Mouse (Mus musculus) adrenal gland (tissue): ENCODE results near the gene Cldn5.

Experiments used
- intact Hi-C: fragments of 180-260 bp; cut with DNase I; formaldehyde crosslinking; loops from one replicate; pipeline ENCODE4 v1.15.1; 2025
- long read RNA-seq, 2 experiments: library from polyadenylated mRNA; unstranded; transcript quantifications; one replicate each; pipeline ENCODE4 v2.0.0; 2020; ENCODE audit warnings: borderline replicate concordance in 1 of 2; ENCODE audit not compliant: insufficient replicate concordance in 1 of 2

Cldn5 gene
- long read RNA-seq, experiment 1, transcript Cldn5-201 (1 exons, 1,416 nt): major isoform, 38 of 38 reads
- long read RNA-seq, experiment 1, partial matches to known transcripts: 0 of 38 reads
- long read RNA-seq, experiment 1, other reads (novel, unspliced or antisense): 0 of 38 reads
- long read RNA-seq, experiment 2, transcript Cldn5-201 (1 exons, 1,416 nt): major isoform, 21 of 21 reads
- long read RNA-seq, experiment 2, partial matches to known transcripts: 0 of 21 reads
- long read RNA-seq, experiment 2, other reads (novel, unspliced or antisense): 0 of 21 reads

DNA sequence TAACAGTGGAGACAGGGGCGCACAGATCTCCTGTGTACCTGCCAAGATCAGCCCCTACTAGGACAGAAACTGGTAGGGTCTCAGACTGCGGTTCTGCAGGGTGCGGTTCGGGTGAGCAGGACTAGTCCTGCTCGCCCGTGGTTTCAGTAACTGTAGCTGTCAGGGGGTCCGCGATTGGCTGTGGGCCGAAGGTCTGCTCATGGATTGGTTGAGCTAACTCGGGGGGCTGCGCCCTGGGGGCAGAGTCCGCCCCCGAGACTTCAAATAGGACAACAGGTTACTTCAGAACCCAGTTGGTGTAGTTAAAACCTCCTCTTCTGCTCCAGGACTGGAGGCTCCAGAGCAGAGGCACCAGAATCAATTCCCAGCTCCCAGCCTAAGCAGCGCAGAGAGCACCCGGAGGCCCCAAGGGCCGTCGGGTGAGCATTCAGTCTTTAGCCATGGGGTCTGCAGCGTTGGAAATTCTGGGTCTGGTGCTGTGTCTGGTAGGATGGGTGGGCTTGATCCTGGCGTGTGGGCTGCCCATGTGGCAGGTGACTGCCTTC is at the start of gene Cldn5:
TSS of gene Cldn5 (plus strand) at position 292 of the 545 bp plus-strand sequence.
- intact Hi-C loops: no loop called here

DNA sequence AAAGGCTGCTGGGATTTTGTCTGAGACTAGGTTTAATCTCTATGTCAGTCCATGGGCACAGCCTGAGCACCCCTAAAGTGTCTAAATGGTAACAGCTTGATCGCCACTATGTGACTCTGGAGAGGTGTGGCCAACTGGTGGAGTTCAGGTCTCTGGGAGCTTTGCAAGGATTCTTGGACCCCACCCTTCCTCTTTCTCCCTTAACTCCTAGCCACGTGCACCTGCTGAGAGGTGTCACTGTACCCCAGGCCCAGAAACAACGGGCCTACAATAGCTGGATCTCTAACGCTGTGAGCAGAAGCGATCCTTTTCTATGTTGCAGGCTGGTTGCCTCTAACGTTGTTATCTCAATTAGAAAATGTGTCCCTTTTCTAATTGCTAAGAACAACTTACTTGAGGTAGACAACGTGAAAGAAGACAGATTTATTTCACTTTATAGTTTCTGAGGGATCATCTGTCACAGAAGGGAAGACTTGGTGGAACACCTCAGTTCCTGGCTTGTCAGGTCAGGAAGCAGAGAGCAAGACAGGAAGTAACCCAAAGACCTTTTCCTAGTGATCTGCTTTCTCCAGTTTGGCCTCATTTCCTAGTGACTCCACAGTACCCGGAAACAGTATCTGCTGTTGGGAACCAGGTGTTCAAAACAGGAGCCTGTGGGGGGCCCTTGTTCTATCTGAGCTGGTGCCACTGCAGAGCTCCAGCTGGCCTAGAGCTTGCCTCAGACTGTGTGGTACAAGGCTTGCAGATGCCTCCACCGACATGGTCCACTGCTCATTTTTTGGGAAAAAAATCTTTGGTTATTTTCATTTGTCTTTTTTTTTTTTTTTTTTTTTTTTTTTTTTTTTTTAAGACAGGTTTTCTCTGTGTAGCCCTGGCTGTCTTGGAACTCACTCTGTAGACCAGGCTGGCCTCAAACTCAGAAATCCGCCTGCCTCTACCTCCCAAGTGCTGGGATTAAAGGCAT is 48.8 kb upstream of the Cldn5 start:
- intact Hi-C loops: no loop called here

DNA sequence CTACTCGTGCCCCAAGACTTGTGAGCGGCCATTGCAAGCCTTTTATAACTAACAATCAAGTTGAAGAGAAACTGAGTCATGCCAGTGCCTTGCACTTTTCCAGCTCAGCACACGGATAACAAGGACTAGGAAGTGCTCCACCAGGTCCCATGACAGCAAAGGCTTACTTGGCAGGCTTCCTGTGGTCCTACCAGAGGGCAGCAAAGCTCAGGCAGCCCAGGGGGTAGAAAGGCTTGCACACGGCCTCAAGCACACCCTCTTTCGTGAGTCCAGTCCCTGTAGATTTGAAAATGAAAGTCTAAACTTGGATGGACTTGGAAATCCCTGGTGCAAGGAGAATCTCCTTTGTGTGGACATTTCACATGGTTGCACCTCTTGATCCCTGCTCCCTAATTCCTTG is 47.5 kb upstream of the Cldn5 start:
- intact Hi-C loops: no loop called here

DNA sequence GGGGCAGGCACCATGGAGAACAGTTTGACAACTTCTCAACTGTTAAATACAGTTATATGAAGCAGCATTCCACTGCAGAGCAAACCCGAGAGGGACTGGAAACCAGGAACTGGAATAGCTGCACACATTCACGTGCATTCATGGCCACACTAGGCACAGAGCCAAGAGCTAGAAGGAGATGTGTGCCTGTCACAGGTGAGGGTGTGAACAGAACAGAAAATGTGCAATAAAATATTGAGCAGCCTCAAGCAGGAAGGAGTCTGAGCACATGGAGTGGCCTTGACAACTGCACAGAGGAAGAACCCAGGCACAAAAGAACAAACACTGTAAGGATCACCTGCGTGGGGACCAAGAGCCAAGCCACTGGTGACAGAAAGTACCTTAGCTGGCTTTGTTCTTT is 46.0 kb upstream of the Cldn5 start:
- intact Hi-C loops: no loop called here

DNA sequence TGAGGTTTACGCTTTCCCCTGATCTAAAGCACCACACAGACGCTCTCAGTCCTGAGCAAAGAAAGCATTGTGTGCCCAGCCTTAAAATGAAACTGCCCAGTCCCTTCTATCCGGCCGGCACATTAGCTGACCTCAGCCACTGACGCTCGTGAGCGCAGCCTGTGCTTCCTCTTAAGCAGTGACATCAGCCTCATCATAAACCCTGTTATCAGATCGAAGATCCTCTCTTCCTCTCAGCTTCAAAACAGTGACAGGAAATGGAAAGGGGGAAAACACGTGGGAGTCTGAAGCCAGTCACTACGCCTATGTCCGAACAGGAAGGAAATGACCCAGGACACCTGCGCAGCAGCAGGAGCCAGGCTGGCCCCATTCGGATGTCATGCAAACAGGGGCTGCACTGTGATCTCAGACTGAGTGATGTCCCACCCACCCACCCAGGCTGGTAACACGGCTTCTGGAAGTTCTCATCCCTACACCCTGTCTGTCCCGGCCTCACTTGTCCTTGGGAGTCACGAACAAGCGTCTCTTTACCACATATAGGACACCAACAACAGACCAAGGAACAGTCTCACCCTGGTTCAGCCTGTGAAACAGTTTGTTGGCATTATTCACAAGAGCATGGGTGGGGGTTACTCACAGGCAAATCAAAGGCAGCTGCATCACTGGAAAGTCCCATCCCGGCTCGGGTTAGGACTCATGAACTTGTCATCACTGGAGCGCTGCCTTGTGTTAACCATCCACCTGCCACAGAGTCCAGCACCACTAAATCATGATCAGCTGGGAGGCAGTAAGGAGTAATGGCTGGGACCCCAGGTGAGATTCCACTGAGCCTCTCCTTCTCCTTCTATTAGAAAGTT is 43.3 kb upstream of the Cldn5 start:
- intact Hi-C loops: no loop called here

DNA sequence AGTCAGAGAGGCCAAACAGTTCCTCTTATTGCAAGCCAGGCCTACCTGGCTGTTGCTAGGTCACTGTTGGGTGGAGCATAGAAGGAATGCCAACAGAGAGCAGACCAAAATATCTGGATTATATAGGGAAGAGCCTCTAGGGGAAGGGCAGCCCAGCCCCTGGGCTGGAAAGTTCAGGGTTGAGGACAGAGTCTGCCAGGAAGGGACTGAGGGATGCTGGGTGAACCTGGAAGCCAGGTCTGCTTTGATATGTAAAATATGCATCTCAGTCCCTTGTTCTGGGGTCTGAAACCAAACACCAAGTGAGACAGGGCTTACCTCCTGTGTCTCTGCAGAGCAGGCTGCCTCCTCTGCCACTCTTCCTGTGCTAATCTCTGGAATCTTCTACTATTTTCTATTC is 38.3 kb upstream of the Cldn5 start:
- intact Hi-C loops: no loop called here

DNA sequence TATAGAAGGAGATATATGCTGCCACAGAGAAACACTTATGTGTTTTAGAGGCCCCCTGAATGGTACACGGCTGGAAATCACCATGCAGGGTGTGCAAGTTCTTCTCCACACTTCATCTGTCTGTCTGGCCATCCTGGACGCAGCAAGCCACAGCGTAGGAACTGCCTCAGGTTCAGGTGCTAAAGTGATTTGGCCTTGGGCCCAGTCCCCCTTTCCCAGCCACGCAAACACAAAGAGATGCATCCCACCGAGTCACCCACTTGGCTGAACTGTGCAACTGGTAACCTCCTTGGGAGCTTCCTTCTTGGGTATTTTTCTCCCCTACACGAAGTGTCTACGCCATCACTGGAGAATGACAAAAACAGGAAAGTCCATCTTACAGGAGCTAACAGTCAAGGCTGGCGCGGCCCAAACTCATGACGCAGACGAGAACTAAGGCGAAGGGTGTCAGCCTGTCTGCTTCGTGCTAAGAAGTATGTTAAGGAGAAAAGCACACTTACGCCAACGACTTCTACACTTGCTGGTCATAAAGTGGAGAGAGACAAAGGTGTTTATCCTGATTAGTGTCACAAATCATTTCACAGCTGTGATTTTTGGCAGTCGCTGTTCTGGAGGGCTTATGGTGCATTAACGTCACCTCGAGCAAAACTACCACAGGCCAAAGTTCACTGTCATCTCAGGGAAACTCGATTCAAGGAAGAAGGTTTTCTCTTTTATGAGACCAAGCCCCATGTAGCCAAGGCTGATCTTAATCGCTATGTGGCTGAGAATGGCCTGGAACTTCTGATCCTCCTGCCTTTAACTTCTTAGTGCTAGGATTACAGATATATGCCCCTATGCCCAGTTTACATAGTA is 30.2 kb upstream of the Cldn5 start:
- intact Hi-C loops: no loop called here

DNA sequence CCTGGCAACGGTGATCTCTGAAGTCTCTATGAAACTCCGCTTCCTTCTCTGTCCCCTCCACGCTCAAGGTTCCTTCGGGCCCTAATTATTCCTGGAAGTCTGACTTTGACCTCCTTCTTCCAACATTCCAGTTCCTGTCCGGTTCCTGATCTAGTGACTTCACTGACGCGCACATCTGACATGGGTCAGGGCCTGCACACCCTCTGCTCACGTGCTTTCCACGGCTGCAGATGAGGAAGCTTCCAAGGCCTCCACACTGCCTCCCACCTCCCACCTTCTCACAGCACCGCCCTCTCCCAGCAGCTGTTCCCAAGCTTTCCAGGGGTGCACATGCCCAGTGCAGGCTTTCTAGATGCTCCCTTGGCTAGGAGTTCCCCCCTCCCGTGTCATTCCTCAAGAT is 25.5 kb upstream of the Cldn5 start:
- intact Hi-C loops: no loop called here

DNA sequence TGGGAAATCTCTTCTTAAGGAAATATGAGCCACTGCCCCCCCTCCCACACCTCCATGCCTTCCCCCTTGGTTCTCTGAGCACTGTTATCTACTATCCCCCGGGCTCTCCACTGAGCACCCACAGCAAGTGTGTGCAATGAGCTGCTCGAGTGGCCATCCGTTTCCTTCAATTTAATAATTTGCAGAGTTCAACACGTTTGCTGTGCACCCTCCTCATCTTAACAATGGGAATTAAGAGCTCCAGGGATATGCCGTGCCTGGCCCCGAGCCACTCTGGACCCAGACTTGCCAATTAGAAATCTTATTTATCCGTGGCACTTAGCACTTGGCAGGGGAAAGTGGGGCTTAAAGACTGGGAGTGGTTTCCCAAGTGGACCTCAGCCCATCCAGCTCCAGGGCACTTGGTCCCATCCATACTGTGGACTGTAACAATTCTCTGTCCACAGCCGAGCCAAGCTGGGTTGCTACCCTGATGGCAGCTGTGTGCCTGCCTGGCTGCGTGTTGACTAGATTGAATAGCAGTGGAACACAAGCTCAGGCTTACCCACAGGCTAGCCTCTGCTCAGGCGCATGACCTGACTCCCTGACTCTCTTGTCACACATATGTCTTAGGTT is 24.7 kb upstream of the Cldn5 start:
- intact Hi-C loops: no loop called here

DNA sequence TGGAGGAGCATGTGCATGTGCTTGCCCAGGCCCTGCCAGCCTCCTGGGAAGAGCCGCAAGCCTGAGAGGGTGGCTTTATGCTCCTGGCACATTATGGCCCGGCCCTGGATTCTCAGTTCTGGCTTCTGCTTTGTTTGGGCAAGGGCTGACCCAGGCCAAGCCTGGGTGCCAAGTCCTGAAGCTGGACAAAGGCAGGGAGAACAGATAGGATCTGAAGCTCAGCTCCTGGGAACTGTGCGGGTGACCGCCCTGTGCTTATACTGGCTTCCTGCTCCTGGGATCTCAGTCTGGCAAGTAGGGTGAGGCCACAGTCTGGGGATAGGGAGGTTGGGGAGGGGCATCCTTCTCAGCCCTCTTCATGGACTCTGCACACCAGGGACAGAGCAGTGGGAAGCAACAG is 14.9 kb upstream of the Cldn5 start:
- intact Hi-C loops: no loop called here

DNA sequence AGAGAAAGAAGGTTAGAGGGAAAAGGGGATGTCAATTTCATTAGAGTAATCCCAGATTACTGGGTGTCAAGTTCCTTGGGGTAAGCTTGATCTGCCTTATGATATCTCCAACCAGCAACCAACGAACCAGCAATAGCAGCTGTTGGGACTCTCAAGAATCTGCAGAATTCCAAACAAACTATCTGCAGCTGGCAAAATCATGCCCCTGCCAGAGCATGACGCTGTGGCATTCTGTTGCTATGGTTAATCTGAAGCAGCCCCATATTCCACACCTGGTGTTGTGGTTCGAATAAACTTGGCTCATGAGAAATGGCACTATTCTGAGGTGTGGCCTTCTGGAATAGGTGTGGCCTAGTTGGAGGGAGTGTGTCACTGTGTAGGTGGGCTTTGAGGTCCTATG is 13.7 kb upstream of the Cldn5 start:
- intact Hi-C loops: no loop called here

DNA sequence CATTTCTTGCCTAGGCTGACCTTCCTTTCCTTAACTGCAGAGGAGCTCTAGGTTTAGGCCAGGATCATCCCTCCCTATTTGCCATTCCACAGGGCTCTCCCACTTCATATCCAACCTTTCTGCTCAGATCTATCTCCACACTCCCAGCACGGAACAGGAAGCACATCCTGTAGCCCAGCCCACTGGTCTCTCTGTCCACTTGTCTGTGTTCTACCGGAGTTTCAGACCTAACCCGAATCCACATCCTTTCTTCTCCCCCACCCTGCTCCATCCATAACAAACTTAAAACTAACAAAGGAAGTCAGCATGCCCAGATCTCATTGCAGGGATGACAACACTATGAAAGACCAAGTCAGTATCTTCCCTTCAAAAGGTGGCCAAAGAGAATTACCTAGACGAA is 10.3 kb upstream of the Cldn5 start:
- intact Hi-C loops: no loop called here

DNA sequence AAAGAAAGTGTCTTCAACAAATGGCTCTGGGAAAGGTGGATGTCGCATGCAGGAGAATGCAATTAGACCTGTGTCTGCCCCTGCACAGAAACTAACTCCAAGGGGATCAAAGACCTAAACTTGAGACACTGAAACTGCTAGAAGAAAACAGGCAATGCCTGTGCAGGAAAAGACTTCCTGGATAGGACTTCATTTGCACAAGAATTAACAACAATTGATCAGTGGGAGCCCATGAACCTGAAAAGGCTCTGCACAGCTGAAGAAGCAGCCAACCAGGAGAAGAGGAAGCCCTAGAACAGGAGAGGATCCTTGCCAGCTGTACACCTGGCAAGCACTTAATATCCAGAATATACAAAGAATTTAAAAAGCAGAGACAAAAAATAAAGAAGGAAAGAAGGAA is 7.1 kb upstream of the Cldn5 start:
- intact Hi-C loops: no loop called here

DNA sequence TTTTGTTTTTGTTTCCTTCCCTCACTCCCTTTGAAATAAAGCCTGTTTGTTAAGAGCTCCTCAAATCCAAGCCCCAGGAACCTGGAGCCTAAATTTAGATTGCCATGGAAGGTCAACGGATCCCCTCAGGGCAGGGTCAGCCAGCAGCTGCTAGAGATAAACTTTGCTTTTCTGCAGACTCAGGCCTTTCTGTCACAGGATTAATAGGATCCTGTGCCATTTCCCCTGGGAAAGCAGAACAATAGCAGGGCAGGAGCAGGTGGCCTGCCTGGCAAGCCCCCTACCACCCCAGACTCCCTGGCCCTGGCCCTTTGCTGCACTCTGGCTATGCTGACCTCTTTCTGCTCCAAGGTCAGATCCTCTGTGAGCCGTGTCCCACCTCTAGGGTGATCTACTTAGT is 2.7 kb upstream of the Cldn5 start:
- intact Hi-C loops: no loop called here

DNA sequence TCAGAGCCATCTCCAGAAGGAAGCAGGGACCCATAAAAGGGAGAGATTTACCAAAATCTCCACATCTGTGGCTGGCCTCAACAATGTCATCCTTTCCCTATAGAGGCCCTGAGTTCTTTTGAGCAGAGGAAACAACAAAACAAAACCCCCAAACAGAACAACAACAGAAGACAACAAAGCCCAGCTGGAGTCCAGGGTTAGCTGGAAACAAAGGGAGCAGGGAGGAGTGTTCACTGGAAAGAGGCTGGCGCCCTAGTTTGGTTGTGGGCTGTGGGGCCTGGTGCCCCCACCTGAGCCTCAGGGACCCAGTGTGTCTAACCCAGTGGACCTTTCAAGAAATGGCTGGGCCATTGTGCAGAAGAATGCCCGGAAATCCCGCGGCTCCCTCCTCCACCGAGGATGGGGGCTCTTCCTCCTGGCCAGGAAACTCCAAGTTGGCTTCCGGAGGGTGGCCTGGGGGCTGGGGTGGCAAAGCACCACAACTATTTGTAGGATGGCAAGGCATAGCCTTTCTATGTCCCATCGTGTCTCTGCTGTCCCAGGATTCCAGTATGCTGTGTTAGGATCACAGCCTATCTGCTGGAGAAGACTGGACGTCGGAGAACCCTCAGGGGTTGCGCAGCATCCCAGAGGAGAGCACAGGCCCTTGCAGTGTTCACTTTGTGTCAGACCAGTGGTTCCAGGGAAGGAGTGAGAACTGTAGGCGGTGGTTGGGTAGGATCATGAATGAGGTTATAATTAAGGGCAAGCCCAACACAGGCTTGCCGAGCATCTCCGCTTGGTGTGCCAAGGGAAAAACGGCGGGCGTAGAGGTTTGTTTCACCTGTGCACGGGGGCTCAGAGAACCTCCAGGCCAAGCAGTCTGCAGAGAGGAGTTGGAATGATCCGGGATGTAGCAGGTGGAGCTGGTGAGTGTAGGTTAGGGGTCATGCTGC is 759 bp upstream of the Cldn5 start:
- intact Hi-C loops: no loop called here

DNA sequence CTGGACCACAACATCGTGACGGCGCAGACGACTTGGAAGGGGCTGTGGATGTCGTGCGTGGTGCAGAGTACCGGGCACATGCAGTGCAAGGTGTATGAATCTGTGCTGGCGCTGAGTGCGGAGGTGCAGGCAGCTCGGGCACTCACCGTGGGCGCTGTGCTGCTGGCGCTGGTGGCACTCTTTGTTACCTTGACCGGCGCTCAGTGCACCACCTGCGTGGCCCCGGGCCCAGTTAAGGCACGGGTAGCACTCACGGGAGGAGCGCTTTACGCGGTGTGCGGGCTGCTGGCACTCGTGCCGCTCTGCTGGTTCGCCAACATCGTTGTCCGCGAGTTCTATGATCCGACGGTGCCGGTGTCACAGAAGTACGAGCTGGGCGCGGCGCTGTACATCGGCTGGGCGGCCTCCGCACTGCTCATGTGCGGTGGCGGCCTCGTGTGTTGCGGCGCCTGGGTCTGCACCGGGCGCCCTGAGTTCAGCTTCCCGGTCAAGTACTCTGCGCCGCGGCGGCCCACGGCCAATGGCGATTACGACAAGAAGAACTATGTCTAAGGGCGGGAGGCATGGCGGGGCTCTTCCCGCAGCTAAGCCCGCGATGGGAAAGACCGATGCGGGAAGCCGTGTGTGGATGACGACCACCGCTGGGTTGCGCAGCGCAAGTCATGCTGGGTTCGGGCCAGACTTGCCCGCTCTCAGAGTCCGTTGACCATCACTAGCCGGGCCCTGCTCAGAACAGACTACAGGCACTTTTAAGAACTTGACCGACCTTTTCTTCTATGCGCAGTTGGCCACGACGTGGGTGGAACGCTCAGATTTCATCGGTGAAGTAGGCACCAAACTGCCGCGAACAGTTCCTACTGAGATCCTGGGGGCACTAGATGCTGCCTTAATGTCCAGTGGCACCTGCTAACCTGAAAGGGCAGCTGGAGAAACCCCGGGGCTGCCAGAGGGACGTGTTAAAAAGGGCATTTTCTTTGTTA is 744 bp downstream of the Cldn5 start:
- intact Hi-C loops: no loop called here

DNA sequence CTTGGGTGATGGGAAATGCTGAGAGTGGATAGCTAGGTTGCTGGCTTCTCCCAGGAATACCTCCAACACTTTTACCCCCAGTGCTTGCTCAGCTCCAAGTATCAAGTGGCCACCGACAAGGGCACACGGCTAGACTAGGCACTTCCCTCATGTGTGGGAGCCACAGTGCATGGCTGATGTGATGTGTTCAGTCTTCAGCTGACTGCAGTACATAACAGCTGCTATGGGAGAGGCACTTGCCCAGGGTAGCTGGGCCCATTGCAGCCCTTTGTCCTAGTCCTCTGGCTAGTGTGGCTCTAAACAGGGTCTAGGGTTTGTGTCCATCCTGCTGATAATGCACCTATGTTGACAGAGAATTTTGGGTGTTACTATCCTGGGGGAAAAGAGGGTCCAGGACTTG is 1.8 kb downstream of the Cldn5 start:
- intact Hi-C loops: no loop called here

DNA sequence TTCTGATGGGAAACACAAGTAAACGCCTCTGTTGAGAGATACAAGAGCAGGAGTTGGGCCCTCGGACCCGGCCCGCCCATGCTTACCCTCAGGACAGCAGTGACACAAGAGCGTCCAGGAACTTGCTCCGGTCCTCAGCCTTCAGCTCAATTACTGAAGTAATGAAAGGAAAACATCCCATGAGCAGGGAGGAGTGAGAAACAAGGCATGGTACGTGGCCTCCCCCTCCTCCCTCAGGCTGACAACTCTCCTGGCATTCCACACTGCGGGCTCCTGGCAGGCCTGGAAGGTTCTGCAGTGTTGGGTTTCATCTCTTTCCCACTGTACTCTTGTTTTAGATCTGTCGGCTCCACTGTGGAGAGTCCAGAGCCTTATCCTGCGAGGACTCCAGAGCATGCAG is 5.2 kb downstream of the Cldn5 start:
- intact Hi-C loops: no loop called here
